Mouse (Mus musculus): ENCODE measurements around the gene Osbpl10.

Gene Osbpl10

GRCm38 (mm10) chr9:115273095-115273649 lies 294.8 kb downstream of the Osbpl10 start:
- no peak for DNase-seq (ENCODE audit: low spot score in 2 of 2)

GRCm38 (mm10) chr9:115274806-115275205 lies 296.4 kb downstream of the Osbpl10 start:
- no peak for DNase-seq (ENCODE audit: low spot score in 2 of 2)

GRCm38 (mm10) chr9:115278641-115279040 lies 300.3 kb downstream of the Osbpl10 start:
- DNase-seq (ENCODE audit: low spot score in 2 of 2), result no peak

Data from right cerebral cortex, adult 2 months (tissue).